Mouse (Mus musculus): ENCODE measurements around the gene Timm22. TPM values are rescaled to one million over a fixed set of nuclear protein-coding genes. Genes with fewer than 3 reads are reported as not detected.

Gene Timm22
- polyA plus RNA-seq, 1 experiment, result 16.9 TPM

DNA sequence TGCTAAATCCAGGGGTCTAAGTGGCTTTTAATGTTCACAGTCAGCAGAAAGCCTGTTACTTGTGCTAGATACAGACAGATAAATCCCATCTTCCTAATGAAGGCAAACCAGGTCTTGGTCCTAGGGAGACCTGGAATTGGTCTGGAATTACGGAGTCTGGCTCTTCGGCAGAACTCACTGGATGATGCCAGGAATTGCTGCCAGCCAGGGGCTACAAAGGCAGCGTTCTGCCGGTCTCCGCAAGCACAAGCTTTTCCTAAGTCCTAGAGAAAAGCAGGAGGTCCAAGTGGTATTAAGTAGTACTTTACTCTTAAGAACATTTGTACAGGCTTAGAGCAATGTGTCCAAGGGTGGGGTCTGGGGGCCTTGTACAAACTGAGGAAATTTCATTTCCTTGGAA, 22.4 kb upstream of the Timm22 start:
- Histone ChIP-seq H3K4me1 (ENCODE audit: control insufficient read depth, insufficient read depth, low read length) (peaks cover 5% of the 10 kb centered on the region), H3K9ac (ENCODE audit: low read depth, poor library complexity, severe bottlenecking) (no peak overlapping the region), H3K27ac (ENCODE audit: insufficient read depth, low read length) (no peak overlapping the region), H3K36me3 (ENCODE audit: control insufficient read depth, insufficient read depth, low read length, poor library complexity, severe bottlenecking) (no peaks in the 10 kb centered on the region), H3K9me3 (replicated peaks; ENCODE audit: control insufficient read depth, insufficient read depth, low read length, poor library complexity, severe bottlenecking) (no peaks in the 10 kb centered on the region), H3K4me3 (ENCODE audit: low read depth, low read length) (no peak overlapping the region), H3K27me3 (ENCODE audit: control insufficient read depth, insufficient read depth, low read length, poor library complexity, severe bottlenecking) (no peaks in the 10 kb centered on the region)
- no peak for TF ChIP-seq CTCF (IDR thresholded peaks at IDR 0.05; ENCODE audit: low read depth, low read length)
- TF ChIP-seq EP300 (IDR thresholded peaks at IDR 0.05; ENCODE audit: insufficient read depth, low read depth, low read length), result no peak
- no peak for TF ChIP-seq POLR2A (IDR thresholded peaks at IDR 0.05; ENCODE audit: insufficient read depth, low read length)

DNA sequence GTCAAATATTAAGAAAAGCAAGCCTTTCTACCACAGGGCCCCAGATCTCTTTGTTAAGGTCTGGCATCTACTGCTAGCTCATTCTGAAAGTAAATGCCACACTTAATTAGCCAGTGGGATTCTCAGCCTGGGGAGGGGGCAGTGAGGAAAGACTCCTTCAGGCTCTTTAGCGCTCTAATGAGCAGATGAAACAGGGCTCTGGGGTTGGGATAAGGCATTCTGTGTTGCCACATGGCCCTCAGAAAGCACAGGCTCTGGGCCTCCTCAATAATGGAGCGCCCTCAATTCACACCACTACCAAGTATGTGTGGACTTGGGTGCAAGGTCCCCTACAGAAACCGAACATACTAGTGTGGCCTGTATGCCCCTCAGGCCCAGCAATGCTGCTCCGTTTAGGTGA, 21.7 kb upstream of the Timm22 start:
- TF ChIP-seq CTCF (IDR thresholded peaks at IDR 0.05; ENCODE audit: low read depth, low read length) (no peak), POLR2A (IDR thresholded peaks at IDR 0.05; ENCODE audit: insufficient read depth, low read length) (no peak), EP300 (IDR thresholded peaks at IDR 0.05; ENCODE audit: insufficient read depth, low read depth, low read length) (no peak)
- no peaks in the 10 kb centered on the region for H3K9me3 ChIP-seq (replicated peaks; ENCODE audit: control insufficient read depth, insufficient read depth, low read length, poor library complexity, severe bottlenecking)
- no peak overlapping the region; the same call in 1 of the 2 replicates for H3K9ac ChIP-seq (ENCODE audit: low read depth, poor library complexity, severe bottlenecking)
- H3K27ac ChIP-seq (ENCODE audit: insufficient read depth, low read length), result peak overlapping the region; percentile 26
- H3K4me3 ChIP-seq (ENCODE audit: low read depth, low read length), result no peak overlapping the region
- no peaks in the 10 kb centered on the region for H3K36me3 ChIP-seq (ENCODE audit: control insufficient read depth, insufficient read depth, low read length, poor library complexity, severe bottlenecking)
- H3K4me1 ChIP-seq (ENCODE audit: control insufficient read depth, insufficient read depth, low read length), result peaks cover 5% of the 10 kb centered on the region
- H3K27me3 ChIP-seq (ENCODE audit: control insufficient read depth, insufficient read depth, low read length, poor library complexity, severe bottlenecking), result no peaks in the 10 kb centered on the region

DNA sequence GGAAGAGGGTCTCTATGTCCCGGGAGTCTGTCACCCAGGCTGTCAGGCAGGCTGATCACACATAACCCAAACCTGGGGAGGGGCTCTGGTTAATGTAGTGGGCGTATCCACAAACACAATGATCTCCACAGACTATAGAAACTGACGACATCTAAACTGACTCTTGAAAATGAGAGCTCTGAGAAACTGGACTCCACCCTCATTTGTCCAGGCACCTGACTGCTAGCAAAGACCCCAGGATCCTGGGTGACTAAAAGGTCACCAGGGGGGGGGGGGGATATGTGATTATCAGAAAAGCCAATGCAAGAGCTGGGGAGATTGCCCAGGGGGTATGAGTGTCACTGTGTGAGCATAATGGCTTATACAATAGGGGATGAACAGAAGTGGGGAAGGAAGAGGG, 21.0 kb upstream of the Timm22 start:
- Histone ChIP-seq H3K4me1 (ENCODE audit: control insufficient read depth, insufficient read depth, low read length) (peaks cover 5% of the 10 kb centered on the region), H3K9me3 (replicated peaks; ENCODE audit: control insufficient read depth, insufficient read depth, low read length, poor library complexity, severe bottlenecking) (no peaks in the 10 kb centered on the region), H3K9ac (ENCODE audit: low read depth, poor library complexity, severe bottlenecking) (no peak overlapping the region; the same call in 1 of the 2 replicates), H3K27me3 (ENCODE audit: control insufficient read depth, insufficient read depth, low read length, poor library complexity, severe bottlenecking) (no peaks in the 10 kb centered on the region), H3K36me3 (ENCODE audit: control insufficient read depth, insufficient read depth, low read length, poor library complexity, severe bottlenecking) (no peaks in the 10 kb centered on the region), H3K27ac (ENCODE audit: insufficient read depth, low read length) (peak overlapping the region; percentile 26), H3K4me3 (ENCODE audit: low read depth, low read length) (no peak overlapping the region)
- 0 out of 2 replicates have a peak, but pooled peaks have one; percentile 46 for TF ChIP-seq EP300 (IDR thresholded peaks at IDR 0.05; ENCODE audit: insufficient read depth, low read depth, low read length)
- no peak for TF ChIP-seq POLR2A (IDR thresholded peaks at IDR 0.05; ENCODE audit: insufficient read depth, low read length)
- TF ChIP-seq CTCF (IDR thresholded peaks at IDR 0.05; ENCODE audit: low read depth, low read length), result no peak

DNA sequence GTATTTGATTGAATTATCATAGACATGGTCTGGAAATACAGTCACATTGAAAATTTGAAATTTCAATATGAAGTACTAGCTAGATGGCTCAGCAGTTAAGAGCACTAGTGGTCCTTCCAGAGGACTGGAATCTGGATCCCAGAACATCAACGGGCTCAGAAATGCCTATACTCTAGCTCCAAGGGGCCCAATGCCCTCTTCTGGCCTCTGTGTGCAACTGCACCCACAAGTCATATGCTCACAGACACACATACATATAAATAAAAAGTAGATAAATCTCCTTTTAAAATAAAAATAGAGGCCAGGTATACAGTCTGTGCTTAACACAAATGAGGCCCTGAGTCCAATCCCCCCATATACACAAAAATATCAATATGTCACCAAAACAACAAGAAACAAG, 19.7 kb upstream of the Timm22 start:
- peaks cover 10% of the 10 kb centered on the region; the same call in 1 of the 2 replicates for H3K9me3 ChIP-seq (replicated peaks; ENCODE audit: control insufficient read depth, insufficient read depth, low read length, poor library complexity, severe bottlenecking)
- no peak overlapping the region for H3K4me3 ChIP-seq (ENCODE audit: low read depth, low read length)
- no peak overlapping the region for H3K9ac ChIP-seq (ENCODE audit: low read depth, poor library complexity, severe bottlenecking)
- H3K27me3 ChIP-seq (ENCODE audit: control insufficient read depth, insufficient read depth, low read length, poor library complexity, severe bottlenecking), result no peaks in the 10 kb centered on the region
- no peak for TF ChIP-seq POLR2A (IDR thresholded peaks at IDR 0.05; ENCODE audit: insufficient read depth, low read length)
- TF ChIP-seq CTCF (IDR thresholded peaks at IDR 0.05; ENCODE audit: low read depth, low read length), result peak; percentile 62
- no peak overlapping the region for H3K27ac ChIP-seq (ENCODE audit: insufficient read depth, low read length)
- no peaks in the 10 kb centered on the region for H3K36me3 ChIP-seq (ENCODE audit: control insufficient read depth, insufficient read depth, low read length, poor library complexity, severe bottlenecking)
- peaks cover 5% of the 10 kb centered on the region for H3K4me1 ChIP-seq (ENCODE audit: control insufficient read depth, insufficient read depth, low read length)

DNA sequence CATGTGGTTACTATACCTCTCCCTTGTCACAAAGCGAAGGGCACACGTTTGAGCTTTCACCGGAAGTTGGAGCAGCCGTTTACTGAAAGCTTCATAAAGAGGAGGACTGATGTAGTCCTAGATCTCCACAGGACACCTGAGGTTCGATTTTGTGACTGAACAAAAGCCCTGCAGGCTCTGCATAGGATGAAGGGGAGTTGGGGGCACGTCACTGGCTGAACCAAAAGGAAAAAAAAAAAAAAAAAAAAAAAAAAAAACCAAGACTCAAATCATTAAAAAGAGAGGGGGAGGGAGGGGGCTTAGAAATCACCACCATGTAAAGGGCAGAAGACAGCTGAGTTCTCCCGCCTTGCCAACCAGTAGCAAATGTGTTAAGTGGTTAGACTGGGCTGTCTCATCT, 18.0 kb upstream of the Timm22 start:
- peaks cover 10% of the 10 kb centered on the region; the same call in 1 of the 2 replicates for H3K9me3 ChIP-seq (replicated peaks; ENCODE audit: control insufficient read depth, insufficient read depth, low read length, poor library complexity, severe bottlenecking)
- no peaks in the 10 kb centered on the region for H3K27me3 ChIP-seq (ENCODE audit: control insufficient read depth, insufficient read depth, low read length, poor library complexity, severe bottlenecking)
- TF ChIP-seq POLR2A (IDR thresholded peaks at IDR 0.05; ENCODE audit: insufficient read depth, low read length) (no peak), EP300 (IDR thresholded peaks at IDR 0.05; ENCODE audit: insufficient read depth, low read depth, low read length) (no peak), CTCF (IDR thresholded peaks at IDR 0.05; ENCODE audit: low read depth, low read length) (no peak)
- no peaks in the 10 kb centered on the region for H3K36me3 ChIP-seq (ENCODE audit: control insufficient read depth, insufficient read depth, low read length, poor library complexity, severe bottlenecking)
- peak overlapping the region; percentile 37 for H3K9ac ChIP-seq (ENCODE audit: low read depth, poor library complexity, severe bottlenecking)
- no peak overlapping the region; the same call in 1 of the 2 replicates for H3K27ac ChIP-seq (ENCODE audit: insufficient read depth, low read length)
- peaks cover 7% of the 10 kb centered on the region for H3K4me1 ChIP-seq (ENCODE audit: control insufficient read depth, insufficient read depth, low read length)
- no peak overlapping the region for H3K4me3 ChIP-seq (ENCODE audit: low read depth, low read length)

DNA sequence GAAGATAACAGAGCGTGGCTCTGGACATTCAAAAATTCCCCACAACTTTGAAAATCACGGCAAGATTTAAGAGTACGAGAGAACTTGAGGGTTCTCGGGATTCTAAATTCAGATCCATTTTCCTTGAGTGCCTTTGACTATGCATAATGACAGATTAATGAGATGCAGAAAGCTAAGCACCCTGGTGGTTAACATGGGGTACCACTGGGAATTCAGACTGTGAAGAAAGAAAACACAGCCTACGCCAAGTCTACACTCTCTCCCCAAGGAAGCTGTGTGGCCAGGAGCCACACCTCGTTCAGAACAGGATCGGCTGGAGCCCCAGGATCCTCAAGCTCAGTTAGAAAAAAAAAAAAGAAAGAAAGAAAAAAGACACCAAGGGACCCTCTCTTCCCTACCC, 14.2 kb upstream of the Timm22 start:
- H3K9me3 ChIP-seq (replicated peaks; ENCODE audit: control insufficient read depth, insufficient read depth, low read length, poor library complexity, severe bottlenecking), result peaks cover 10% of the 10 kb centered on the region; the same call in 1 of the 2 replicates
- H3K9ac ChIP-seq (ENCODE audit: low read depth, poor library complexity, severe bottlenecking), result no peak overlapping the region
- H3K4me3 ChIP-seq (ENCODE audit: low read depth, low read length), result no peak overlapping the region
- no peaks in the 10 kb centered on the region for H3K36me3 ChIP-seq (ENCODE audit: control insufficient read depth, insufficient read depth, low read length, poor library complexity, severe bottlenecking)
- TF ChIP-seq POLR2A (IDR thresholded peaks at IDR 0.05; ENCODE audit: insufficient read depth, low read length) (no peak), EP300 (IDR thresholded peaks at IDR 0.05; ENCODE audit: insufficient read depth, low read depth, low read length) (no peak), CTCF (IDR thresholded peaks at IDR 0.05; ENCODE audit: low read depth, low read length) (no peak)
- peaks cover 9% of the 10 kb centered on the region for H3K4me1 ChIP-seq (ENCODE audit: control insufficient read depth, insufficient read depth, low read length)
- no peaks in the 10 kb centered on the region for H3K27me3 ChIP-seq (ENCODE audit: control insufficient read depth, insufficient read depth, low read length, poor library complexity, severe bottlenecking)
- peak overlapping the region; percentile 23 for H3K27ac ChIP-seq (ENCODE audit: insufficient read depth, low read length)

All from ES-Bruce4 (cell line).